Mouse (Mus musculus): Measurements from ENCODE around the gene Slc35e3.

DNA sequence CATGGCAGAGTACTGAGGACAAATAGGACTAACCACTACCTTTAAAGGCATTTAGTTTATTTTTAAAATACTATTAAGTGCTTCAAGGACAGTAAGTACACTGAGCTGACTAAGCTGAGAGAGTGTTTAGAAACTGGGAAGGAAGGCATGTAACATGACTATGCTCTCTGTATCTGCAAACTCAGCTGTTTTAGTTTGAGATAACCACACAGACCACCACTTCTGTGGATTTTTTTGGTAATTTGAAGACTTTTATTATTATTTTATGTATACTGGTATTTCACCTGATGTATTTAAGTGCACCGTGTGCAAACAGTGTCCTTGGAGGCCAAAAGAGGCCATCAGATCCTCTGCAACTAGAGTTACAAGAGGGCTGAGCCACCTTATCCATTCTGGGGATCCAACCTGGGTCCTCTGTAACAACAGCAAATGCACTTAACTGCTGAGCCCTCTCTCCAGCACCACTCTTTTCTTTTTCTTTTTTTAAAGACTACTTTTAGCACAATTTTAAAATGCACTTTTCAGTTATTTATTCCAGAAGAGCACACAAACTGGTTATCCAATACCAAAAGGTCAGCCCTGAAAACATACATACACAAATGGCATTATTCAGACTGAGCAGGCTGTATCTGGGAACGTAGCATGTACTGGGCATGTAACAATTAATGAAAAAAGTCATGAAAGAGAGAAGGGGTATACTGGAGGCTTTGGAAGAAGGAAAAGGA lies 38.9 kb downstream of the Slc35e3 start:
- TF ChIP-seq CTCF (IDR thresholded peaks at IDR 0.05; ENCODE audit: borderline replicate concordance, extremely low read depth, insufficient read depth, insufficient read length) (no peak), POLR2A (IDR thresholded peaks at IDR 0.05; ENCODE audit: borderline replicate concordance, extremely low read depth, insufficient read depth, insufficient read length, poor library complexity, severe bottlenecking) (no peak)

Data from brain, embryonic 14.5 days (tissue).